Mouse (Mus musculus): ENCODE data around the gene Fam81b.
"Not testable (repeated sequence)": the region's sequence is repeated elsewhere in the genome, so short reads cannot be mapped to it uniquely, and the experiment has no call there.

Fam81b gene

DNA sequence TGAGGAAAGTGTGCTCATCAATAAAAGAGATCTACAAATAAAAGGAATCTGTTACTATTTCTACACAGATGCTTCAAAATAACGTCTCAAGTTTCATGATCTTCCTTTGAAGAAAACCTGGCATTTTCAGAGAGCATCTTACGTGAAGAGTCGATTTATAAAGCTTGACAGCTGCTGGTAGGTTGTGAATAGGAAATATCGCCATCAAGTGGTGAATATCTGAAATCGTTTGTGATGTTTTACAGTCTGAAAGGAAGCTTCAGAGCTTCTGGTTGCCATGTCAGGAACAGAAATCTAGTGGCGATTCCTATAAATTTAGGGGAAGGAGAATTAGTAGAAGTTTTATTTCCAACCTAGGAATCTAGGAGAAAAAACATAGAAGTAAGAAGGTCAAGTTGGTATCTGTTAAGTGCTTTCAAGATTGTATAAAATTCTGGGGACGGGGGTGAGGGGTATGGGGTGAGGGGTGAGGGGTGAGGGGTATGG, at the start of gene Fam81b:
Gene Fam81b, minus strand, starts transcription at position 436 of the 486 bp plus-strand sequence.
- DNase-seq (ENCODE audit: low read depth, low spot score), result no peak

DNA sequence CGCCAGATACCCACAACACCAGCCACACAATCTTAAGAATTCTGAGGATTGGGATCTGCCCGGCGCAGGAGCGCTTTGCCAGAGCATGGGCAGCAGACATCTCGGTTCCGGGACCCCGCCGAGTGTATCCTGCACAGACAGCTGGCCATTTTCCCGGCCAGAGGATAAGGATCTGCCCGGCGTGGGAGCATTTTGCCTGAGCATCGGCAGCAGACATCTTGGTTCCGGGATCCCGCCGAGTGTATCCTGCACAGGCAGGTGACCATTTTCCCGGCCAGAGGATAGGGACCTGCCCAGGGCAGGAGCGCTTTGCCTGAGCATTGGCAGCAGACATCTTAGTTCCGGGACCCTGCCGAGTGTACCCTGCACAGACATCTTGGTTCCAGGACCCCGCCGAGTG, 41.1 kb upstream of the Fam81b start:
- DNase-seq (ENCODE audit: low read depth, low spot score), result not testable (repeated sequence)

GRCm38 (mm10) chr13:76318635-76319034, 13.8 kb upstream of the Fam81b start:
- DNase-seq (ENCODE audit: low read depth, low spot score), result no peak

- no peak for DNase-seq (ENCODE audit: low read depth, low spot score)
Measured at GRCm38 (mm10) chr13:76311580-76311979, 6.7 kb upstream of the Fam81b start.

DNA sequence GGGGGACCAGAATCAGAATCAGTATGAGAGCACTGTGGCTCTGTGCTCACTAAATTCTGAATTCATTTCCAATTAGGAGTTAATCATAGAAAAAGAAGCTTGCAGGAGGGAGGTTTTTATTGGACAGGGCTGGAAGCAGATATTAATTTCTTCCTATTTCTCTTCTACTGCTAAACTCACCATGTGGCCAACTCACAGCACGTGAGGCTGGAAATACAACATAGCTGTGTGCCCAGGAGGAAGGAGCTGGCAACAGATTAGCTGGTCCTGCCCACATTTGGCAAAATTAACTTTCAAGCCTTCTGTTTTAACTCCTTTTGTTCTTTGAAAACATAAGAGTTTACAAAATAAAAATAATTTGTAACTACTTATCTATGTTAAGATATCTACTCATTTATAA, 3.9 kb upstream of the Fam81b start:
- peak; percentile 26 for DNase-seq (ENCODE audit: low read depth, low spot score)

GRCm38 (mm10) chr13:76305655-76306365, 938 bp upstream of the Fam81b start:
- peak; percentile 42 for DNase-seq (ENCODE audit: low read depth, low spot score)

DNA sequence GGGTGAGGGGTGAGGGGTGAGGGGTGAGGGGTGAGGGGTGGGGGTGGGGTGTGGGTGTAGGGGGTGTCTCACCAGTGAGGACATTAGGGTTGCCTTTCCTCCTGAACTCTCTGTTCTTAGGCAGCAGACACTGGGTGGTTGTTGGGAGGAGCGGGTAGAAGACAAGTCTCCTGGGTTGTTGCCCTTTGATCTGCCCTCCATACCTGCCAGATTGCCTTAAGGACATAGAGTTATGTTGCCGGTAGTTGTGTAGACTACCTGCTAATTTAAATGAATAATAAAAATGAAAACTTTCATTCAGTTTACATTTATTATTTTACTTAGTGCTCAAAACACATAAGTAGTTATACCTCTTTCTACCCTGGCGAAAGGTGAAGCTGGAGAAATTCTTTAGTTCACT, 369 bp upstream of the Fam81b start:
- no peak for DNase-seq (ENCODE audit: low read depth, low spot score)

DNA sequence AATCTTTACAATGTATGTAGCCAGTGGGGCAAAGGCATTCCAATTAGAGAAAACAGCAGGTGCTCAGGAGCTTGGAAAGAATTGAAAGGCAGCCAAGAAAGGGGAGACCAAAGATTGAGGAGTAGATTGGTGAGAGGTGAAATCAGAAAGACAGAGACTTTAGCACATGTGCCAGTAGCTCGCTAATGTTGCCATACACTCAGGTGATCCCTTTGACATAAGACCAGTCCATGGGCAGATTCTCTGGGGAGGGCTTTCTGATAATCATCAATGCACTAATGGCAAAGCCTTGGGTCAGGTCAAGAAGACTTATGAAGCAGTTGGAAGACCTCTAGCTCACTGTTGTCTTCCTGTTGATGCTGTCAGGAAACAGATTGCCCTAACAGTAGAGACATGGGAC, 671 bp downstream of the Fam81b start:
- no peak for DNase-seq (ENCODE audit: low read depth, low spot score)

DNA sequence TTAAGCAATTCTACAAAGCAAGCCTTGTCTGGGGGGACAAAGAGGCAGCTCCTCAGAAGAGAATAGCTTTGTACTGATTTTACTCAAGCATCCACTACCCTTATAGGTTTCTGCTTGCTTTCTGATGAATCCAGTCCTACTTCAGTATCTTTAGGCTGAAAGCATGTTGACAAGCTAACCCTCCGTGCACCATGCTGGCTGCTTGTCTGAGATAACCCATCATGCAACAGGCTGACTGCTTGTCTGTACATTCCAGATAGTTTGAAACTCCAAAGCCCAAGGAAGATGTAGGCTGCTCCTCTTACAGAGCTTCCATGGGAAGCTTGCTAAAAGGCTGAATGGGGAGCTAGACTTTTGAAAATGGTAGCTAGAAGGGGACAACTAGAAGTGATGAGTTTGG, 1.7 kb downstream of the Fam81b start:
- no peak for DNase-seq (ENCODE audit: low read depth, low spot score)

DNA sequence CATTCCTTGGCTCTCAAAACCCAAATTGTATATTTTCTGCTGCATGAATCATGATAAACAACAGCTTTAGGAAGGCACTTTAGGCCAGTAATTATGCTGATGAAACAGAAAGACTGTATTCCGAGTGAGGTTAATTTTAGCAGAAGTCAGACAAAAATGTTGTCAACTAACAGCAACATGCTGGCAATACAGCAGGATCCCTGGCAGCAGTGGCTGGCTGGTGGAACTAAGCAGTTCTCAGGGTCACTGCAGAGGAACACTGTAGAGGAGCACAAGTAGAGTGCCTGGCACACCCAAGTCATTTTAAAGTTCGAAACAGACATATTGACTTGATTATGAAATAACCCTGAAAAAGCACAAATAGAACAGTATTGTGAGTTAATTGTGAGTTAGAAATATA, 2.8 kb downstream of the Fam81b start:
- no peak for DNase-seq (ENCODE audit: low read depth, low spot score)

GRCm38 (mm10) chr13:76292050-76292449, 12.8 kb downstream of the Fam81b start:
- DNase-seq (ENCODE audit: low read depth, low spot score), result no peak

- DNase-seq (ENCODE audit: low read depth, low spot score), result no peak
Measured at GRCm38 (mm10) chr13:76284597-76284996, 20.3 kb downstream of the Fam81b start.

DNA sequence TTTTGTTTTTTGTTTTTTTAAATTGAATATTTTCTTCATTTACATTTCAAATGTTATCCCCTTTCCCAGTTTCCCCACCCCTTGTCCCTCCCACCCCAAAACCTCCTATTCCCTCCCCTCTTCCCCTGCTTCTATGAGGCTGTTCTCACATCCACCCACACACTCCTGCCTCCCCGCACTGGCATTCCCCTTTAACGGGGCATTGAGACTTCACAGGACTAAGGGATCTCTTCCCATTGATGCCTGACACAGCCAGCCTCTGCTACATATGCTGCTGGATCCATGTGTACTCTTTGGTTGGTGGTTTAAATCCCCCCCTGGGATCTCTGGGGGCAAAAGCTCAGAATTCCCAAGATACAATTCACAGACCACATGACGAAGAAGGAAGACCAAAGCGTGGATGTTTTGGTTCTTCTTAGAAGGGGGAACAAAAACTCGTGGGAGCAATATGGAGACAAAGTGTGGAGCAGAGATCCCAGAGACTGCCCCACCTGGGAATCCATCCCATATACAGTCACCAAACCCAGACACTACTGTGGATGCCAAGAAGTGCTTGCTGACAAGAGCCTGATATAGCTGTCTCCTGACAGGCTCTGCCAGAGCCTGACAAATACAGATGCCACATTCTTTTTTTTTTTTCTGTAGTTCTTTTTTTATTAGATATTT, 40.4 kb downstream of the Fam81b start:
- no peak for DNase-seq (ENCODE audit: low read depth, low spot score)

DNA sequence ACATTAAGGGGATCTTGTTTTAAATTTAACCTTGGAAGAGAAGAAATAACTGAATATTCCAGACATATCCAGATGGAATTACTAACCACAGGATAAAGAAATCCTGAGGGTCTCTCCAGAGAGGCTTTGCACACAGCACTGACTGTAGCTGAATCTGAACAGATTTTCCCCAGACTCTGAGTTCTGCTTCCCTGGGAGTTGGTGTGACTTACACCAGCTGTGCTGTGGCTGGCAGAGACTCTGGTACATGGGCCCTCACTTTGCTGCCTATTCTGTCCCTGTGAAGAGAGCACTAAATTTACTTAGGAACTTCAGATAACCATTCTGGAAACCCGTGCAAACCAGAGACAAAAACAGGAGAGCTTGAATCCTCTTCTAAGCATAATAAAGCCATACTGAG, 46.1 kb downstream of the Fam81b start:
- peak; percentile 39 for DNase-seq (ENCODE audit: low read depth, low spot score)

DNA sequence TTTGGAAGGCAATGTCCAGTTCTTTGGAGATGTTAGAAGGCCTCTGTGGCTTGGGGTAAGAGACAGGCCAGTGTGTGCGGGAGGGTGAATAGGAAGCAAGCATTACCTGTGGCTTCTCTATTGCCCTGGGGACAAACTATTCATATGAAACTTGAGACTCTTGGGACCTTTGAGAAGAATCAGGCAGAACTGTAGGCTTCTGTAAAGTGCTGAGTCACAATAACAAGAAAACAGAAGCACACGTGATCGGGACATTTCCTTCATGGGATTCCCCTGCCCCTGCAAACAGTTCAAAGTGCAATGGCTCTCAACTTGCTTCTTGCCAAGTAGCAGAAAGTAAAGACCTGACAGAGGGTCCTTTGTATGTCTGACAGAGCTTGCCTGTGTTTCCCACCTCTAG, 48.5 kb downstream of the Fam81b start:
- DNase-seq (ENCODE audit: low read depth, low spot score), result no peak

DNA sequence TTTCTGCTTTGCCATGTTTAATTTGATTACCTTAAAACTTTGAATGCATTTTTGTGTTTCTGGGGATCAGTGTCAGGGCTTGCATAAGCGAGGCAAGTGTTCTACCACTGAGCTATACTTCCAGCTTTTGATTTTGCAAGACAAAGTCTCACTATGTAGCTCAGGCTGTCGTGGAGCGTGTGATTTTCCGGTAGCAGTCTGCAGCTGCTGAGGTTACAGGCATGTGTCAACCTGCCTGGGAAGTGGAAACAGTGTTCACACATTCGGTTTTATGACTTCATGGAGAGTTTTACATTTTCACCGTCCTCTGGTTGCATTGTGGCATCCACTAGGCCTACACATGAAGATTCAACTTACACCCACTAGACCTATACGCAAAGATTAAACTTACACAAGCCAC, 54.8 kb downstream of the Fam81b start:
- DNase-seq (ENCODE audit: low read depth, low spot score), result no peak

- no peak for DNase-seq (ENCODE audit: low read depth, low spot score)
Measured at GRCm38 (mm10) chr13:76249066-76249465, 55.8 kb downstream of the Fam81b start.

- DNase-seq (ENCODE audit: low read depth, low spot score), result no peak
Measured at GRCm38 (mm10) chr13:76215397-76215796, 89.5 kb downstream of the Fam81b start.

DNA sequence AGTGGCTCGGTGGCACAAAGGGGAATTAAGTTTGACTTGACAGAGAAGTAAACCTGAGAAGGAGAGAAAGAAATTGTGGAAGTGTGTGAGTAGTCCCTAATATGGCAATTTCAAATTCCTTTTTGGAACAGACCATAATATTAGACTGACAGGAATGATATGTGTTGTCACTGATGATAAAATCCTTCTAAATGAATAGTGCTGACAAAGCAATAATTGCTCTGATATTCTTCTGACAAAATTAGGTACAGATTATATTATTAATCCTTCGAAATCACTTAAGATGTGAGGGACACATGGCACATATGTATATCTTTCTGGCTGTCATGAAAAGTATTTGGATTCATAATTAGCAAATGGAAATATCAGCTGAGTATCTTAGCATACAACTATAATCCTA, 89.9 kb downstream of the Fam81b start:
- DNase-seq (ENCODE audit: low read depth, low spot score), result no peak

GRCm38 (mm10) chr13:76199943-76200342, 104.9 kb downstream of the Fam81b start:
- DNase-seq (ENCODE audit: low read depth, low spot score), result no peak

DNA sequence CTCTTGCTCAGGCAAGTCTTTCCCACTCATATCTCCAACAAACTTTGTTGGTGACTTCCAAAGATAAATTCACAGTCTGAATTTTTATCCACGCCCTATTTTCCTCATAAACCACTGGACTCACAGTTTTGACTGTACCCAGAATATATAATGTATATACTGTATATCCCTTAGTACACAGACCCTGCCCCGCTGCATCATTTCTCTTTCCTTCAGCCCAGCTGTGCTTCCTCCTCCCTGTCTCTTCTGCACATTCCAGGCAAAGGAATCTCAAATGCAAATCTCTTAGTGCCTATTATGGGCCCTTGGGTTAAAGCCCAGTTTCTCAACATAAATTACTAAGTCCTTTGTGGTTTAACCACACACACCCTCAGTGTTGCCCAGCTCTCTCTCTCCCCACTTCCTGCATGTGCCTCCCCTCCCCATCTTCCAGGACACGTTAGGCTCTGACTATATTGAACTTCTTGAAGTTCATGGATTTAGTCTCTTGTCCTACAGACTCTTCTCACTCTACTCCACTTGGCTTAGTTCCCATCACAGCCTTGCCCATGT, 107.5 kb downstream of the Fam81b start:
- DNase-seq (ENCODE audit: low read depth, low spot score), result no peak

GRCm38 (mm10) chr13:76195431-76196138, 109.3 kb downstream of the Fam81b start:
- DNase-seq (ENCODE audit: low read depth, low spot score), result no peak

All from brain, embryonic 18.5 days (tissue).